In genomic region chr2:102228331-102228730, GRCm38 (mm10) we compare ENCODE assay signal across 12 mouse cellular contexts.
"Had no signal": no experiment of that assay in that cellular context is flagged by ENCODE, and none has a peak within 500 bp of the region (broad histone marks: within the 10 kb centered on the region; RNA-seq: fewer than 3 reads in every experiment).

No protein-coding gene starts in this region.

- H3K9ac ChIP-seq: limb, embryonic 13.5 days; liver, embryonic 14.5 days; midbrain, embryonic 13.5 days had no signal

- H3K36me3 ChIP-seq: limb, embryonic 13.5 days; midbrain, embryonic 13.5 days had no signal

- H3K4me3 ChIP-seq: left cerebral cortex, adult 2 months; limb, embryonic 13.5 days; midbrain, embryonic 13.5 days had no signal

- H3K9me3 ChIP-seq: limb, embryonic 13.5 days; midbrain, embryonic 13.5 days had no signal

- DNase-seq: kidney, postnatal 25 days; lung, adult 18-20 months; lung, postnatal 36 days; right cerebral cortex, adult 18-20 months; right cerebral cortex, postnatal 25 days; thymus, postnatal 4 days had no signal

- H3K27ac ChIP-seq: left cerebral cortex, adult 2 months; limb, embryonic 13.5 days; liver, embryonic 14.5 days; midbrain, embryonic 13.5 days; stomach, postnatal 0 days had no signal

- H3K4me2 ChIP-seq: limb, embryonic 13.5 days; midbrain, embryonic 13.5 days had no signal

- ATAC-seq: lung, postnatal 0 days; midbrain, embryonic 13.5 days had no signal

- H3K27me3 ChIP-seq: limb, embryonic 13.5 days; midbrain, embryonic 13.5 days had no signal
